Mouse (Mus musculus): Measurements from ENCODE around the gene Mylpf. TPM values are rescaled to one million over a fixed set of nuclear protein-coding genes. Genes with fewer than 3 reads are reported as not detected.

Mylpf gene
- total and polyA plus RNA-seq, 2 experiments: 0.71 to 8.6 TPM

GRCm38 (mm10) chr7:127185601-127186000 is 23.1 kb upstream of the Mylpf start:
- Histone ChIP-seq H3K27ac (replicated peaks; ENCODE audit: insufficient read depth, low read depth, low read length) (no peak overlapping the region), H3K4me3 (ENCODE audit: insufficient read depth, low read depth, low read length) (no peak overlapping the region), H3K79me2 (ENCODE audit: control insufficient read depth, insufficient read depth, low read length) (no peaks in the 10 kb centered on the region), H3K9ac (ENCODE audit: low read depth, low read length) (no peak overlapping the region), H3K4me1 (ENCODE audit: control insufficient read depth, insufficient read depth, low read length) (no peaks in the 10 kb centered on the region; the same call in 1 of the 2 replicates), H3K27me3 (ENCODE audit: control insufficient read depth, insufficient read depth, low read length) (no peaks in the 10 kb centered on the region), H3K36me3 (ENCODE audit: control insufficient read depth, insufficient read depth, low read length) (no peaks in the 10 kb centered on the region)
- 61% methylated on average over 3 of the region's 3 CpGs for WGBS
- TF ChIP-seq POLR2A (IDR thresholded peaks at IDR 0.05; ENCODE audit: extremely low read depth, insufficient read depth, low read length) (no peak), CTCF (IDR thresholded peaks at IDR 0.05; ENCODE audit: low read depth, low read length) (0 out of 2 replicates have a peak, but pooled peaks have one; percentile 9)
- DNase-seq (ENCODE audit: extremely low read depth, low read depth, low spot score): peak; percentile 22

GRCm38 (mm10) chr7:127187351-127187750 is 21.3 kb upstream of the Mylpf start:
- H3K4me1 ChIP-seq (ENCODE audit: control insufficient read depth, insufficient read depth, low read length): no peaks in the 10 kb centered on the region; the same call in 1 of the 2 replicates
- no peaks in the 10 kb centered on the region for H3K79me2 ChIP-seq (ENCODE audit: control insufficient read depth, insufficient read depth, low read length)
- no peak for DNase-seq (ENCODE audit: extremely low read depth, low read depth, low spot score)
- no peak overlapping the region for H3K9ac ChIP-seq (ENCODE audit: low read depth, low read length)
- peaks cover 3% of the 10 kb centered on the region for H3K36me3 ChIP-seq (ENCODE audit: control insufficient read depth, insufficient read depth, low read length)
- no peak for TF ChIP-seq POLR2A (IDR thresholded peaks at IDR 0.05; ENCODE audit: extremely low read depth, insufficient read depth, low read length)
- TF ChIP-seq CTCF (IDR thresholded peaks at IDR 0.05; ENCODE audit: low read depth, low read length): no peak
- WGBS: 84% methylated on average over 10 of the region's 10 CpGs
- H3K27ac ChIP-seq (replicated peaks; ENCODE audit: insufficient read depth, low read depth, low read length): no peak overlapping the region
- H3K4me3 ChIP-seq (ENCODE audit: insufficient read depth, low read depth, low read length): no peak overlapping the region
- no peaks in the 10 kb centered on the region for H3K27me3 ChIP-seq (ENCODE audit: control insufficient read depth, insufficient read depth, low read length)

GRCm38 (mm10) chr7:127188305-127189276 is 20.1 kb upstream of the Mylpf start:
- Histone ChIP-seq H3K79me2 (ENCODE audit: control insufficient read depth, insufficient read depth, low read length) (no peaks in the 10 kb centered on the region), H3K27ac (replicated peaks; ENCODE audit: insufficient read depth, low read depth, low read length) (no peak overlapping the region), H3K9ac (ENCODE audit: low read depth, low read length) (no peak overlapping the region), H3K27me3 (ENCODE audit: control insufficient read depth, insufficient read depth, low read length) (no peaks in the 10 kb centered on the region), H3K36me3 (ENCODE audit: control insufficient read depth, insufficient read depth, low read length) (peaks cover 3% of the 10 kb centered on the region), H3K4me1 (ENCODE audit: control insufficient read depth, insufficient read depth, low read length) (no peaks in the 10 kb centered on the region; the same call in 1 of the 2 replicates), H3K4me3 (ENCODE audit: insufficient read depth, low read depth, low read length) (no peak overlapping the region)
- WGBS: 82% methylated on average over 17 of the region's 17 CpGs
- no peak for TF ChIP-seq POLR2A (IDR thresholded peaks at IDR 0.05; ENCODE audit: extremely low read depth, insufficient read depth, low read length)
- TF ChIP-seq CTCF (IDR thresholded peaks at IDR 0.05; ENCODE audit: low read depth, low read length): no peak
- no peak for DNase-seq (ENCODE audit: extremely low read depth, low read depth, low spot score)

- H3K4me1 ChIP-seq (ENCODE audit: control insufficient read depth, insufficient read depth, low read length): peaks cover 7% of the 10 kb centered on the region
- peaks cover 3% of the 10 kb centered on the region for H3K36me3 ChIP-seq (ENCODE audit: control insufficient read depth, insufficient read depth, low read length)
- TF ChIP-seq CTCF (IDR thresholded peaks at IDR 0.05; ENCODE audit: low read depth, low read length) (no peak), POLR2A (IDR thresholded peaks at IDR 0.05; ENCODE audit: extremely low read depth, insufficient read depth, low read length) (no peak)
- H3K27me3 ChIP-seq (ENCODE audit: control insufficient read depth, insufficient read depth, low read length): no peaks in the 10 kb centered on the region
- no peak overlapping the region for H3K27ac ChIP-seq (replicated peaks; ENCODE audit: insufficient read depth, low read depth, low read length)
- no peak overlapping the region for H3K4me3 ChIP-seq (ENCODE audit: insufficient read depth, low read depth, low read length)
- H3K79me2 ChIP-seq (ENCODE audit: control insufficient read depth, insufficient read depth, low read length): peaks cover 2% of the 10 kb centered on the region; the same call in 1 of the 2 replicates
- no peak overlapping the region for H3K9ac ChIP-seq (ENCODE audit: low read depth, low read length)
- 87% methylated on average over 6 of the region's 6 CpGs for WGBS
- DNase-seq (ENCODE audit: extremely low read depth, low read depth, low spot score): no peak
Observed at GRCm38 (mm10) chr7:127190672-127191071, 18.0 kb upstream of the Mylpf start.

- Histone ChIP-seq H3K27ac (replicated peaks; ENCODE audit: insufficient read depth, low read depth, low read length) (no peak overlapping the region), H3K79me2 (ENCODE audit: control insufficient read depth, insufficient read depth, low read length) (peaks cover 2% of the 10 kb centered on the region; the same call in 1 of the 2 replicates), H3K4me3 (ENCODE audit: insufficient read depth, low read depth, low read length) (no peak overlapping the region), H3K4me1 (ENCODE audit: control insufficient read depth, insufficient read depth, low read length) (peaks cover 7% of the 10 kb centered on the region), H3K27me3 (ENCODE audit: control insufficient read depth, insufficient read depth, low read length) (no peaks in the 10 kb centered on the region), H3K36me3 (ENCODE audit: control insufficient read depth, insufficient read depth, low read length) (peaks cover 3% of the 10 kb centered on the region), H3K9ac (ENCODE audit: low read depth, low read length) (no peak overlapping the region)
- peak; percentile 24 for DNase-seq (ENCODE audit: extremely low read depth, low read depth, low spot score)
- TF ChIP-seq POLR2A (IDR thresholded peaks at IDR 0.05; ENCODE audit: extremely low read depth, insufficient read depth, low read length) (no peak), CTCF (IDR thresholded peaks at IDR 0.05; ENCODE audit: low read depth, low read length) (no peak)
- WGBS: 91% methylated on average over 5 of the region's 5 CpGs
Observed at GRCm38 (mm10) chr7:127192989-127193388, 15.7 kb upstream of the Mylpf start.
